Mouse (Mus musculus) midbrain, embryonic 10.5 days (tissue): ENCODE measurements at regions not wholly inside any gene's neighbourhood (a gene's known extent, or its start where the extent isn't known, plus 50 kb on each side); places are given as distances from the start of the nearest gene placed in this dataset.

Experiments used
- DNase-seq: peaks from one replicate; pipeline ENCODE4 v3.0.0-alpha.2; 2017; ENCODE audit warnings: low spot score
- H3K27ac ChIP-seq: fragments of 300-500 bp; sonication (generic); replicated peaks from 2 replicates; pipeline ENCODE4 v1.5.1; 2016; ENCODE audit warnings: mild to moderate bottlenecking
- H3K27me3 ChIP-seq: fragments of 300-500 bp; sonication (generic); 2 replicates; pipeline ENCODE4 v1.6.1; 2016; ENCODE audit warnings: low read depth, mild to moderate bottlenecking; ENCODE audit not compliant: poor library complexity, severe bottlenecking
- H3K36me3 ChIP-seq: fragments of 300-500 bp; sonication (generic); 2 replicates; pipeline ENCODE4 v1.6.1; 2016; ENCODE audit warnings: mild to moderate bottlenecking, moderate library complexity
- H3K4me1 ChIP-seq: fragments of 300-500 bp; sonication (generic); 2 replicates; pipeline ENCODE4 v1.6.1; 2016
- H3K4me3 ChIP-seq: fragments of 300-500 bp; sonication (generic); 2 replicates; pipeline ENCODE4 v1.5.1; 2016; ENCODE audit warnings: mild to moderate bottlenecking, moderate library complexity
- H3K9me3 ChIP-seq: fragments of 300-500 bp; sonication (generic); replicated peaks from 2 replicates; pipeline ENCODE4 v1.6.1; 2016; ENCODE audit warnings: mild to moderate bottlenecking
- WGBS: fragments of 180-500 bp; shearing (Covaris S2); methylation state at CpG from one replicate; pipeline ENCODE4 v1.1.7; 2016; 5-methylcytosine and 5-hydroxymethylcytosine counted together

DNA sequence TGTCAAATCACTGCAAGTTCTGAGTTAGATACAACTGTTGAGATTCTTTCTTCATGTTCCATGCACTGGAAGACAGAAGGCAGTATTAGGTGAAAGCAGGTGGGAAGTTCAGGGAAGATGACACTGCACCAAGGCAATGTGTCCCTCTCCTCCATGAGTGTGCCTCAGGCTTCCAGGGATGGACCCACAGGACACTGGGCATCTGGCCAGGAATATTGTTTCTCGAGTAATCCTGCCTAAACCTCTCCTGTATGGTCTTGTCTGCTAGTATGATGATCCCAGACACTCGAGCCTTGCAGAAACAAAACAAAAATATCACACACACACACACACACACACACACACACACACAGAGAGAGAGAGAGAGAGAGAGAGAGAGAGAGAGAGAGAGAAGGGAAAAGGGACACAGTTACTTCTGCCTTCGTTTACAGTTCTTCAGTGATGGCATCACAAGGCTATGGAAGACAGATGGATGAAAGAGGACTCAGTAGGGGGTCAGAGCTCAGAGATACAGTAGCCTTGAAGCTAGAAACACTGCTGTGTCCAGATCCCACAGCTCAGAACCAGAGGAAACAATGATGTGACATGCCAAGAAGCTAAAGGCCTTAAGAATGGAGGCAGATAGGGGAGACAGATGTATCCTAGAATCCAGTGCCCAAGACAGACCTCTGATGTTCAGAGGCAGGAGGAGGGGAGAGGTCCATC, 154.8 kb downstream of the Gm815 start:
- Histone ChIP-seq H3K27ac (no peak overlapping the region), H3K4me1 (peaks cover 9% of the 10 kb centered on the region), H3K4me3 (no peak overlapping the region), H3K9me3 (no peaks in the 10 kb centered on the region), H3K36me3 (no peaks in the 10 kb centered on the region), H3K27me3 (no peaks in the 10 kb centered on the region)
- WGBS: 80% methylated on average over 3 of the region's 3 CpGs
- DNase-seq: no peak

DNA sequence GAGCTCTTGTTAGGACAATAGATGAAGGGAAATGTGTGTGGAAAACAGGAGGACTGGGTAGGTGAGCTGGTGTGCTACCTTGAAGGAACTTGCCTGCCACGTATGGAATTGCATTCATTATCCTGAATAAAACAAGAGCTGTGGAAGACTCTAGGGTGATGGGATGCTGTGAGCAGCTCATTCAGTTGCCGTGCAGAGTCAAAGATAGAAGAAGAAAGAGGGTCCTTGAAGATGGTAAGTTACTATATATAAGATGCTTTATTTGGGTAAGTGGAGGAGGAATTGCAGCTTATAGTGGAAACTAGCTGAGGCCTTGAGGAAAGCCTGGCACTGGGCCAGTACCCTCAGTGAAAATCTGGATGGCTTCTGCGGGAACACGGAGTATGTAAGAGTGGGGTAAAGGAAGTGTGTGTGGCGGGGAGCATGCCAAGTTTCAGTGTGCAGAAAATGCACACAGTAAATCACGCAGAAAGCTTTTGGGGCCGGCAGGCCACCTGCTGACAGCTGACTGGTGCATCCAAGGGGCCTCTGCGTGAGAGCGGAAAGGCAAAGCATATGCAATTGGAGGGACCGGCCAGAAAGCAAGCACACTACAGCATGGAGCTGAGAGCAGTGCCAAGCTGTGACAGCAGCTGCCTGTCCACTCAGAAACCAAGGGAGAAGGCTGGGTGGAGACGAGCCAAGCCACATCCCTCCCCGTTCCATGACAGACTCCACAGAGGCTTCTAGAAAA, 149.7 kb upstream of the Vldlr start:
- WGBS: 81% methylated on average over 12 of the region's 12 CpGs
- DNase-seq: no peak

DNA sequence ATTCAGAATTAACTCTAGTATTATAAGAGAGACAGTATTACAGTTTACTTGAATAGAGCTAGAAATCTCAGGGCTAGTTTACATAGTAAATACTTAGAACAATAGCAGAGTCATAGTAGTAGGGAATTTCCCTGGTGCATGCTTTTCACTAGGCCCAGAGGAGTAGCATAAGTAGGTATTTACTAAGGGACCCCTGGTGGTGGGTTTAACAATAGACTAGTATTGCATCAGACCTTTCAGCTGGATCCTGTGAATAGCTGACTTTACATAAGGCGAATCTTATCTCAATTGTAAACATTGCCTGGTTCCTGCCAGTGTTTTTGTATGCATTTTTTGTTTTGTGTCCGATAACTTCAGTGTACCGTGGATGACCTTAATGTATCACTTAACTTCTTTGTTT, 143.0 kb upstream of the Vldlr start:
- Histone ChIP-seq H3K27me3 (no peaks in the 10 kb centered on the region), H3K9me3 (no peaks in the 10 kb centered on the region), H3K4me3 (no peak overlapping the region), H3K27ac (no peak overlapping the region), H3K36me3 (no peaks in the 10 kb centered on the region), H3K4me1 (peaks cover 6% of the 10 kb centered on the region; the same call in 1 of the 2 replicates)
- 80% methylated on average over 3 of the region's 3 CpGs for WGBS
- DNase-seq: no peak

More for the DNA sequence above, 149.7 kb upstream of the Vldlr start:
- Histone ChIP-seq H3K27ac (no peak overlapping the region), H3K9me3 (no peaks in the 10 kb centered on the region), H3K4me1 (peaks cover 13% of the 10 kb centered on the region), H3K27me3 (no peaks in the 10 kb centered on the region), H3K4me3 (no peak overlapping the region), H3K36me3 (no peaks in the 10 kb centered on the region)

DNA sequence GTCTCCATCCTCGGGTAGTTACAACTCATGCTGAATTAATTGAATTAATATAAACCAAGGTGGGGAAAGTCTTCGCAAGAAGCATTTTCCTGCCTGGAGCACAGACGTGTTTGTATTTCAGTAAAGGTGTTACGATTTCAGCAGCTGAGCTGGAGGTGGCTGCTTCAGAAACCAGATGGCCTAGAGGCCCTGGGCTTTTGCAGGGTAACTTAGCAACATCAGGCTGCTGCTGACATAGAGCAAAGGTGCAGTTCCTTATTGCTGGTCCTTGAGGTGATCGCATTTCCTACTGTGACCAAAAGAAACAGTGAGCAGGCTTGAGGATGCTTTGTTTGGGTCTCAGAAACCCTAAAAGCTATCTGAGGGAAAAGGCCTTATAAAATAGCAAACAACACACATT, 141.3 kb upstream of the Vldlr start:
- H3K27ac ChIP-seq: no peak overlapping the region
- no peaks in the 10 kb centered on the region for H3K9me3 ChIP-seq
- H3K4me1 ChIP-seq: 0 out of 2 replicates have a peak, but pooled peaks cover 6% of the 10 kb centered on the region
- no peaks in the 10 kb centered on the region for H3K27me3 ChIP-seq
- no peak for DNase-seq
- WGBS: 83% methylated on average over 5 of the region's 5 CpGs
- H3K36me3 ChIP-seq: no peaks in the 10 kb centered on the region
- no peak overlapping the region for H3K4me3 ChIP-seq

DNA sequence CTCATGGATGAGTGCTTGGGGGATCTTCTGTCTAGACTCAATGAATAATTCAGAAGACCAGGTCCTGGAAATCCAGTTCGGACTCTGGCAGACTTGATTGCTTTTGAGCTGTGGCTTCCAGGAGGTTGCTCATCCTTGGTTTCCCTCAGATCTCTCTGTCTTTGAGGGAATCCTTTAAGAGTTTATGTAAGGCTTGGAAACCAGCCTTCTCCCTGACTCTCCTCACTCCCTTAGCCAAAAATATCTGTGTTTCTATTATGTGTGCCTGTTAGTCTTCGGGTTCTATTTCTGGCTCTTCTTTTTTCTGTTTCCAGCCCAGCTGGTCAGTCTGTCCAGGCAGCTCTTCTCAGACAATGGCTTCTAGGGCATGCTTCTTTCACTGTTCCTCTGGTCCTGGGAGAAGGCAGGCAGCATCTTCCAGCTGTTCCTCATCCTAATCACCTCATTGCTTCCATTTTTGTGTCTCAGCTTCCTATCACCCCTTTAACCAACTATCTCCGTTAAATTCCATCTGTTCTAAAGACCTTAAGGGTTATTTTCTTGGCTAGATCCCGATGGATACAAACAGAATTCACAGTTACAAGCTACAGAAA, 139.3 kb upstream of the Vldlr start:
- Histone ChIP-seq H3K4me1 (0 out of 2 replicates have a peak, but pooled peaks cover 6% of the 10 kb centered on the region), H3K4me3 (no peak overlapping the region), H3K27me3 (no peaks in the 10 kb centered on the region), H3K36me3 (no peaks in the 10 kb centered on the region), H3K27ac (no peak overlapping the region; the same call in 1 of the 2 replicates), H3K9me3 (no peaks in the 10 kb centered on the region)
- no peak for DNase-seq
- 77% methylated on average over 4 of the region's 4 CpGs for WGBS

DNA sequence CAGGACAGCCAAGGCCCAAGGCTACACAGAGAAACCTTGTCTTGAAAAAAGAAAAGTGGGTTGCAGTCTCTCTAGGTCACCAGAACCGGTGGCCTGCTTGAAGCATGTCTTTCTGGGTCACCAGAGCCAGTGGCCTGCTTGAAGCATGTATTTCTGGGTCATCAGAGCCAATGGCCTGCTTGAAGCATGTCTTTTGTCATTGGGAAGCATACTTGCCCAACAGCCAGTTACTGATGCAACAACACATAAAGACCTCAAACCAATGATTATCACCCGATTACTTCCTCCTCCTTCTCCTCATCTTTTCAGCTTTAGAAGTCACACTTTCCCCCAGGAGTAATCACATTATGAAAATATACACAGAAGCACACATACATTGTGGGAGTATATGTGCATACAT, 128.9 kb upstream of the Vldlr start:
- 76% methylated on average over 2 of the region's 2 CpGs for WGBS
- H3K27me3 ChIP-seq: no peaks in the 10 kb centered on the region
- H3K36me3 ChIP-seq: no peaks in the 10 kb centered on the region

DNA sequence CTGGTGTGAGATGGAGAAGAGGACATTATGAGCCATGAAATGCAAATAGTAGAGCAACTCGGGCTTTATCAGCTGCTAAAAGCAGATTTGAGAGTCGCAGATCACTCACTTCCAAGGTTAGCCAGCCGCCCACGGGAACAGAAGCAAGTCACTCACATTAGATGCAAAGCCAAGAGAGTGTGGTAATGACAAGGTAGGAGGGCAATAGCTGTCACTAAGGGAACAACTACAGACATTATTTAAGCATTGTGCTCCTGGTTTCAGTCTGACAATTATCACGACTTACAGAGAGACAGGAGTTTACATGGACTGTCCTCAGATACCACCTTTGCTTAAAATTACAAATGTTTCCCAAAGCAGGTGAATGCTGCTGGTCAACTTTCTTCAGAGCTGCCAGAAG, 128.5 kb upstream of the Vldlr start:
- Histone ChIP-seq H3K36me3 (no peaks in the 10 kb centered on the region), H3K9me3 (no peaks in the 10 kb centered on the region), H3K27ac (no peak overlapping the region), H3K4me3 (no peak overlapping the region), H3K27me3 (no peaks in the 10 kb centered on the region), H3K4me1 (no peaks in the 10 kb centered on the region)
- DNase-seq: no peak
- WGBS: 88% methylated on average over 5 of the region's 5 CpGs

More for the DNA sequence above, 128.9 kb upstream of the Vldlr start:
- Histone ChIP-seq H3K9me3 (no peaks in the 10 kb centered on the region), H3K4me1 (no peaks in the 10 kb centered on the region), H3K27ac (no peak overlapping the region), H3K4me3 (no peak overlapping the region)
- no peak for DNase-seq

DNA sequence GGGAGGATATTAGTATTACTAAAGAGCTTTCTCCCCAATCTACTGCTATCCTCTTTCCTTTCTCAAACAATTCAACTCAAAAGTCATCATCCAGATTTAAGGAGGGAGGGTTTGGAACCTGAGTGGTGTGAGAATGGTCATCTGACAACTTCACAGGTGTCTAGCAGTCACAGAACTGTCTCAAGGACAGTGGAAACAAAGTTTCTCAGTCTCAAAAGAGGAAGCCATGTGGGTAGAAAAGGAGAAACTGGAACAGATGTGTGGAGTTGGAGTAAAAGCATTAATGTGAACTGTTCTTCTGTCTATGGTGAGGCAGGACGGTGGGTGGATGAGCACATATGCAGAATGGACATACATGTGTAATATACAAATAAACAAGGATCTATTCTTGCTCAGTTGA, 127.2 kb upstream of the Vldlr start:
- 95% methylated on average over 1 of the region's 1 CpGs for WGBS

DNA sequence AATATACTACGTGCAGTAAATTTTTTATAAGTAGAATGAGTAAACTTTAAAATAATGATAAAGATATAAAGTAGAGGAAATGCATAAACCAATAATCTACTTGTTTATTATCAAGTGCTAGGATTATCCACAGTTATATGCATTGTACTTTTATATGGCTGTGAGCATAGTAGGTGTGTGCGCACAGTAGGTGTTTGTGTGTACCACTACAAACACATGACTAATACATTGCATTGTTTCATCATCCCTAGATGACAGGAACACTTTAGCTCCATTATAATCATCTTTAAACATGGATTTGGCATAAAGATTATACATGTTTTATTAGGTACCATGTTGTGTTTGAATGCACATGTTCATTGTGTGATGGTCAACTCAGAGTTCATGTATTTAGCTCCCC, 124.7 kb upstream of the Vldlr start:
- no peak overlapping the region for H3K4me3 ChIP-seq
- no peaks in the 10 kb centered on the region for H3K9me3 ChIP-seq
- DNase-seq: no peak
- no peaks in the 10 kb centered on the region for H3K36me3 ChIP-seq
- no peak overlapping the region for H3K27ac ChIP-seq
- 91% methylated on average over 2 of the region's 2 CpGs for WGBS
- H3K4me1 ChIP-seq: no peaks in the 10 kb centered on the region
- H3K27me3 ChIP-seq: no peaks in the 10 kb centered on the region

More for the DNA sequence above, 127.2 kb upstream of the Vldlr start:
- no peak overlapping the region for H3K4me3 ChIP-seq
- no peaks in the 10 kb centered on the region for H3K4me1 ChIP-seq
- H3K9me3 ChIP-seq: no peaks in the 10 kb centered on the region
- no peaks in the 10 kb centered on the region for H3K27me3 ChIP-seq
- H3K27ac ChIP-seq: no peak overlapping the region
- no peak for DNase-seq
- H3K36me3 ChIP-seq: no peaks in the 10 kb centered on the region

DNA sequence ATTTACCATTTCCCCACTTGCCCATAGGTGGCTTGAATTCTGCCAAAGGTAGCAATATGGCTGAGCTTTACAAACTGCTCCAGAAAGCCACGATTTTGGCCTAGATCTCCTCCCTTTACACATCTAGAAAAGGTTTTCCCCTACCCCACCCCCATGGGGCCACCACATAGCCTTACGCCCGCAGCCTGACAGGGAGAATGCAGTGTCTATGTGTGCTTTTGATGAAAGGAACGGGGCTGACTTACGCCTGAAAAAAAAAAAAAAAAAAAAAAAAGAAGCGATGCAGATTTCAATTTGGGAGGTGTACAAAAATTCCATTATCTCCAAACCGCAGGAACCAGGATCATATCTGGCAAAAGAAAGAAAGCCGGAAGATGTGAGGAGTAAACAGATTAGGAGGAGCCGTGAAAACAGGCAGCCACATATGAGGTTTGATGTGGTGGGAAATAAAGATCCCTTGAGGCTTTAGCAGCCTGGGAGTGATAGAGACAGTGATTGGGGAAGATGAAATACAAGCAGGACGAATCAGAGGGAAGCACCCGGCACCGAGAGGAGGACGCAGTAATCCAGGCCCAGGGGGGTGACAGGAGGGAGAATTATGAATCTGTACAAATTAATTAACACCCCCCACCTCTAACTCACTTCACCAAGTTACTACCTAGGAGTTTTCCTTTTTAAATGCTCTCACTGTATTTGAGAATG, 121.4 kb upstream of the Vldlr start:
- Histone ChIP-seq H3K4me1 (no peaks in the 10 kb centered on the region), H3K27me3 (no peaks in the 10 kb centered on the region), H3K4me3 (no peak overlapping the region), H3K36me3 (no peaks in the 10 kb centered on the region), H3K27ac (no peak overlapping the region), H3K9me3 (no peaks in the 10 kb centered on the region)
- 87% methylated on average over 13 of the region's 13 CpGs for WGBS
- DNase-seq: no peak

DNA sequence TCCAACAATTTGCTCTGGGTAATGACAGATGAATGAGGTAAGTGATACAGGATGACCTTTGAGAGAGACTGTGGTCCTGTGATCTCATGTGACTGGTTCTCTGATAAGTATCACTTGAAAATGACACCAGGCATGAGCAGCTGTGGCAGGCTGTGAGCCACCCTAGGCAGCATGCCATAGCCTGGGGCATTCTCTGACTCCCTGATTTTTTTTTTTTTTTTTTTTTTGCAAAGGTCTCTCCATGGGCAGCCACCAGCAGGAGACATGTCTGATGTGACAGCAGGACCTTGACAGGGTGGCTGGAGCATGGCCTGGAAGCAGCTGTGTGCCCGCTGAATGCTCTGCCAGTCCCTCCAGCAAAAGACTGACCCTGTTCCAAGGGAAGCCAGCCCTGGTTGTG, 116.4 kb upstream of the Vldlr start:
- H3K27me3 ChIP-seq: no peaks in the 10 kb centered on the region
- no peaks in the 10 kb centered on the region for H3K36me3 ChIP-seq
- H3K9me3 ChIP-seq: no peaks in the 10 kb centered on the region
- DNase-seq: no peak
- H3K4me1 ChIP-seq: peaks cover 4% of the 10 kb centered on the region; the same call in 1 of the 2 replicates
- H3K27ac ChIP-seq: no peak overlapping the region
- WGBS: 88% methylated on average over 1 of the region's 1 CpGs
- no peak overlapping the region for H3K4me3 ChIP-seq

DNA sequence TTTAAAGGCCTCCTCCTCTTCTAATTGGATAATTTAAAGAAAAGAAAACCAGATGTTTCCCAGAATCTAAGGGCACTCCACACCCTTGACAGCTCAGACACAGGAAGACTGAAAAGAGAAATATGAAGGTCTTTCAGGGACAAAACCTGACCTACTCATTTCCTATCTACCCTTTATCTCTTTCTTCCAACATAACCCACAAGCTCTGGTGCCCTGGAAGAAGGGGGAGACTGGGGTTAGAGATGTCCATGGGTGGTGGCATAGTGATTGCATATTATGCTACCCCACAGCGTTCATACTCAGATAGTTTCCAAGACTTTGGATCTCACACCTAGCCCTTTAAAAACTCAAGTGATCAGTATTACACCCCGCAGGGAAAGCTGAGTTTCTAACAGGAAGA, 105.8 kb upstream of the Vldlr start:
- Histone ChIP-seq H3K36me3 (no peaks in the 10 kb centered on the region), H3K4me1 (no peaks in the 10 kb centered on the region), H3K27ac (no peak overlapping the region), H3K27me3 (no peaks in the 10 kb centered on the region), H3K4me3 (no peak overlapping the region), H3K9me3 (no peaks in the 10 kb centered on the region)
- 84% methylated on average over 2 of the region's 2 CpGs for WGBS
- no peak for DNase-seq
